Mouse (Mus musculus): Measurements from ENCODE around the gene Slc10a2. TPM values are rescaled to one million over a fixed set of nuclear protein-coding genes. Genes with fewer than 3 reads are reported as not detected.
"Not testable (repeated sequence)": the region's sequence is repeated elsewhere in the genome, so short reads cannot be mapped to it uniquely, and the experiment has no call there.

Gene Slc10a2
- 0.12 TPM in 1 of 2 replicates, not detected in the other for polyA plus RNA-seq (2014; fragmentation: Nextera tagmentation; extraction: Ambion mirVana)

DNA sequence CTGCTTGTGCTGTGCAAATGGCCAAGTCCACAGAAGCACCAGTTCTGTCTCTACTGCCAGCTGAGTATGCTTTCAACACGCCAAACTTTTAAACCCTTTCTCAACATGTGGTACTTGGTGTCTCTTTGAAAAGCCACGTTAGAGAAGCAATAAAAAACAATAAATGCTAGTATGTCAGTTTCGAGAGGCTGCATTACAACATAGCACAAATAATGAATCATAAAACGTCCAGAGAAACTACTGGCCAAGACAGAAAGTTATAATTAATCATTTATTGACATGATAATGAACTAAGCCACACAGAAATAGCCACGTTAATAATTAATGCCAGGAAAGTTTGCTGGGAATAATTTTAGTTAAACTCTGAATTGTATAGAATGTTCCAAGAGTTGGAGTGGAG lies at the start of gene Slc10a2:
TSS of gene Slc10a2 (minus strand) at position 166 of the 400 bp plus-strand sequence.
- Histone ChIP-seq H3K27me3 (ENCODE audit: control insufficient read depth, insufficient read depth, low read length) (no peaks in the 10 kb centered on the region), H3K27ac (ENCODE audit: low read depth, low read length) (no peak within 1 kb of the TSS), H3K9ac (replicated peaks; ENCODE audit: low read depth, low read length) (no peak within 1 kb of the TSS), H3K36me3 (ENCODE audit: control insufficient read depth, insufficient read depth, low read length) (no peaks in the 10 kb centered on the region), H3K4me1 (ENCODE audit: control insufficient read depth, insufficient read depth, low read length) (no peaks in the 10 kb centered on the region), H3K4me3 (ENCODE audit: low read depth, low read length) (no peak within 1 kb of the TSS), H3K4me2 (ENCODE audit: low read depth, low read length) (no peak within 1 kb of the TSS), H3K9me3 (ENCODE audit: control insufficient read depth, low read length) (no peaks in the 10 kb centered on the region)
- WGBS = 60% methylated on average over 5 of the region's 5 CpGs
- no peak for ATAC-seq (ENCODE audit: low read depth)

DNA sequence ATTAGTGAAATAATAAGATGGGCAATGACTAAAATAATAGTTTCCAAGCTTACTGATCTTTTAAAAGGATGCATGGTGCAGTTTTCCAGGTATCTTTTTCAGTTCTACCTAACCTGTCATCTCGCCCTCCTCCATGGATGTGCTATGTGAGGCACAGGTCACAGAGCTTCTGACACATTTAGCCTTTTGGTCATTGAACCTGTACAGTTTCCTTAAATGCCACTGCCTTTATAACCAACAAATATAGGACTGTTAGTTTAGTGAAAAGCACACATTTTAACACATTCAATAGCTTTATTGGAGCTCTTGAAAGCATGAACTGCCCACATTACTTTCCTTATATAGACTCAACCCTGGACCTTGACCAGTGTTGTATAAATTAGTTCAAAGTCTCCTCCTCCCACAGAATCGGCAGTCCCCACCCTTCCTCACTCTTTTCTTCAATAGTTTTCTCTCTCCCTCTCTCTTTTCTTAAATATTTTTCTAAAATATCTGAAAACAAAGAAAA lies 24.2 kb upstream of the Slc10a2 start:
- Histone ChIP-seq H3K27ac (ENCODE audit: low read depth, low read length) (no peak overlapping the region), H3K4me2 (ENCODE audit: low read depth, low read length) (no peak overlapping the region), H3K9ac (replicated peaks; ENCODE audit: low read depth, low read length) (no peak overlapping the region), H3K36me3 (ENCODE audit: control insufficient read depth, insufficient read depth, low read length) (no peaks in the 10 kb centered on the region), H3K27me3 (ENCODE audit: control insufficient read depth, insufficient read depth, low read length) (no peaks in the 10 kb centered on the region), H3K4me1 (ENCODE audit: control insufficient read depth, insufficient read depth, low read length) (no peaks in the 10 kb centered on the region), H3K4me3 (ENCODE audit: low read depth, low read length) (no peak overlapping the region), H3K9me3 (ENCODE audit: control insufficient read depth, low read length) (no peaks in the 10 kb centered on the region)
- ATAC-seq (ENCODE audit: low read depth) = no peak
- 90% methylated on average over 2 of the region's 2 CpGs for WGBS

DNA sequence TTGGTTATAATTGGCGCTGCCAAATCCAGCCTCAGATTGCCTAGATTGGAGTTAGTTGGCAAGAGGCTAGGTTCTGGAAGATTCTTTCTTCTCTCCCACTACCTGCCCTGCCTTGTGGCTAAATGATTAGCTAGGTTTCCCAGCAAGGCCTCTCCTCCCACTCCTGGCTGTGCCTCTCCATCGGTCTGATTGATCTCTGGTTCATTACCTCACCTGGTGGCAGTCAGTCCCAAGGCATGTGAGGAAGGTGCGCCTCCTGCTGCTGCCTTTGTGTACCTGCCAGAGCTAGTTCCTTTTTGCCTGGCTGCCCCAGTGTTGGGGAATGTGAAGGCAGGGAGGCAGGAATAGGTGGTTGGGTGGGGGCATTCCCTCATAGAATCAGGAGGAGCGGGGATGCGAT lies 1.7 kb upstream of the Slc10a2 start:
- no peak overlapping the region for H3K4me2 ChIP-seq (ENCODE audit: low read depth, low read length)
- H3K9ac ChIP-seq (replicated peaks; ENCODE audit: low read depth, low read length) = no peak overlapping the region
- H3K9me3 ChIP-seq (ENCODE audit: control insufficient read depth, low read length) = no peaks in the 10 kb centered on the region
- no peaks in the 10 kb centered on the region for H3K36me3 ChIP-seq (ENCODE audit: control insufficient read depth, insufficient read depth, low read length)
- WGBS = 66% methylated on average over 5 of the region's 5 CpGs
- ATAC-seq (ENCODE audit: low read depth) = no peak
- H3K27ac ChIP-seq (ENCODE audit: low read depth, low read length) = no peak overlapping the region
- no peak overlapping the region for H3K4me3 ChIP-seq (ENCODE audit: low read depth, low read length)
- no peaks in the 10 kb centered on the region for H3K27me3 ChIP-seq (ENCODE audit: control insufficient read depth, insufficient read depth, low read length)
- H3K4me1 ChIP-seq (ENCODE audit: control insufficient read depth, insufficient read depth, low read length) = no peaks in the 10 kb centered on the region

DNA sequence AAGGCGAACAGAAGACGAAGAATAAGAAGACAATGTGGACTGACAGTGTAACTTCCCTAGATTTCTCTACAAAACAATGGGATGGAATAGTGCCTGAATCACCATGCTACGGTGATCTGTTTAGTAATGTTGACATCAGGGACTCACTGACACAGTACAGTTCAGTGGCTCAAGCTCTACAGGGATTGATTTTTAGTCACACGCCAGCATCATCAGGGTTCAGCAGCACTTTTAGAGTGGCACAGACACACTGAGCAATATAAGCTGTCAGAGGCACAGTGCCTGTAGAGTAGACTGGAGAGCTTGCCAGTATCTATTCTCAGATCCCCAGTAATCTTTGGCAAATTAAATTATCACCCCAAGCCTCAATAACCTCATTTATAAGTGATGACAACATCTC lies 9.8 kb downstream of the Slc10a2 start:
- H3K27me3 ChIP-seq (ENCODE audit: control insufficient read depth, insufficient read depth, low read length) = no peaks in the 10 kb centered on the region
- WGBS = 85% methylated on average over 4 of the region's 4 CpGs
- no peak overlapping the region for H3K4me3 ChIP-seq (ENCODE audit: low read depth, low read length)
- no peak overlapping the region for H3K9ac ChIP-seq (replicated peaks; ENCODE audit: low read depth, low read length)
- H3K4me1 ChIP-seq (ENCODE audit: control insufficient read depth, insufficient read depth, low read length) = no peaks in the 10 kb centered on the region
- H3K9me3 ChIP-seq (ENCODE audit: control insufficient read depth, low read length) = no peaks in the 10 kb centered on the region
- no peaks in the 10 kb centered on the region for H3K36me3 ChIP-seq (ENCODE audit: control insufficient read depth, insufficient read depth, low read length)
- no peak; the same call in 1 of the 2 replicates for ATAC-seq (ENCODE audit: low read depth)
- no peak overlapping the region for H3K27ac ChIP-seq (ENCODE audit: low read depth, low read length)
- no peak overlapping the region for H3K4me2 ChIP-seq (ENCODE audit: low read depth, low read length)

DNA sequence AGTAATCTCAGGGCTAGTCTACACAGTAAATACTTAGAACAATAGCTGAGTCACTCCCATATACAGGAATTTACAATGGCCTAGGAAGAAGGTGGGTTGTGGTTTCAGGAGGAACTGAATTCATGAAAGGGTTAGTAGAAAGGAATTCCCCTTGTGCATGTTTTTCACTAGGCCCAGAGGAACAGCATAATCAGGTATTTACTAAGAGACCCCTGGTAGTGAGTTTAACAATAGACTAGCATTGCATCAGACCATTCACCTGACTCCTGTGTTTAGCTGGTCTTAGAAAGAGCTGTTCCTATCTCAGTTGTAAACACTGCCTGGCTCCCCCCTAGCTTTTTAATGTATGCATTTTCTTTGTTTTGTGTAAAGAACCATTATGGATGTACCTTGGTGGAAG lies 11.2 kb downstream of the Slc10a2 start:
- not testable (repeated sequence) for H3K4me2 ChIP-seq (ENCODE audit: low read depth, low read length); H3K27me3 ChIP-seq (ENCODE audit: control insufficient read depth, insufficient read depth, low read length); H3K9ac ChIP-seq (replicated peaks; ENCODE audit: low read depth, low read length); H3K36me3 ChIP-seq (ENCODE audit: control insufficient read depth, insufficient read depth, low read length); ATAC-seq (ENCODE audit: low read depth); H3K4me3 ChIP-seq (ENCODE audit: low read depth, low read length); H3K4me1 ChIP-seq (ENCODE audit: control insufficient read depth, insufficient read depth, low read length); H3K27ac ChIP-seq (ENCODE audit: low read depth, low read length); H3K9me3 ChIP-seq (ENCODE audit: control insufficient read depth, low read length)

DNA sequence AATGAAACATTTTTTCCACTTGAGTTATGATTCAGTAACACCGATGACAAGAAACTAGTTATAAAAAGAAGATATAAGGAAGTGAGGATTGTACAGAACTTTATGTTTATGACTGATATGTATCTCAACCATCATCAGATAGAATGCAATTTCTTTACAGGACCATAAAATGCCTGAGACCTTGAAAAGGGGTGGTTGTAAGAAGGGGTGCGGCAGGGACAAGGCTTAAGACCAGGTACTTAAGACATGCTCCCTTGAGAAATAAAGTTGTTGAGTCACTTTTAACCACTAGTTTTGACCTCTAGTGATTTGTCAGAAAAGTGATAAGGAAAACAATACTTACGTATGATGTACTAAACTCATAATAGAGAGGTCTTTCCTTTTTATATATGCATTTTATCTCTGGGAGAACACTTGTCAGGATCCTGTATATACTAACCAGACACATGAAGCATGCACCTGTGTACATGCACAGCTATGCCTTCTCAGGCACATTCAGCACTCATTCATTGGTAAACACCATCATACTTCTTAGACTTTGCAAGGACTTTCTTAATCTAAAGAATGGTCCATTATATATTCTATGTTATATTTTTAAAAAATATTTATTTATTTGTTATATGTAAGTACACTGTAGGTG lies 31.4 kb downstream of the Slc10a2 start:
- Histone ChIP-seq H3K27me3 (ENCODE audit: control insufficient read depth, insufficient read depth, low read length) (no peaks in the 10 kb centered on the region), H3K27ac (ENCODE audit: low read depth, low read length) (no peak overlapping the region), H3K9ac (replicated peaks; ENCODE audit: low read depth, low read length) (no peak overlapping the region), H3K36me3 (ENCODE audit: control insufficient read depth, insufficient read depth, low read length) (no peaks in the 10 kb centered on the region), H3K4me1 (ENCODE audit: control insufficient read depth, insufficient read depth, low read length) (no peaks in the 10 kb centered on the region), H3K4me3 (ENCODE audit: low read depth, low read length) (no peak overlapping the region), H3K9me3 (ENCODE audit: control insufficient read depth, low read length) (no peaks in the 10 kb centered on the region), H3K4me2 (ENCODE audit: low read depth, low read length) (no peak overlapping the region)
- WGBS = 92% methylated on average over 3 of the region's 3 CpGs
- no peak for ATAC-seq (ENCODE audit: low read depth)

DNA sequence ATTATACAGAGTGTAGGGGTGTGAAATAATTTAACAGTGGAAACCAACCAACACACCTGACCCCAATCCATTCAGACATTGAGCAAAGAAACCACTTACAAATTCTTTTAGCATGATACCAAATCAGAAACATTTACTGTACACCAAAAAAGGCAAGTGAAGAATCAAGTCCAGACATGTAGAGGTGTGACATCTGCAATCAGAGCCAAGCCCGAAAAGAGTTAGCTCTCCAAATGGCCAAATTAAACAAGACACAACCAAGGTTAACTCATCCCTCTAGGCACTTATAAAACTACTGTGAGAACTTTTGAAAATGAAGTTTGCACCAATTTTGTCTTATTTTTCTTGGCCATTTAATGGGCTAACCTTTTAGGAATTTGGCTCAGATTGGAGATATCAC lies 46.3 kb downstream of the Slc10a2 start:
- 90% methylated on average over 1 of the region's 1 CpGs for WGBS
- no peak overlapping the region for H3K4me3 ChIP-seq (ENCODE audit: low read depth, low read length)
- no peak overlapping the region for H3K27ac ChIP-seq (ENCODE audit: low read depth, low read length)
- H3K4me1 ChIP-seq (ENCODE audit: control insufficient read depth, insufficient read depth, low read length) = no peaks in the 10 kb centered on the region
- no peaks in the 10 kb centered on the region for H3K36me3 ChIP-seq (ENCODE audit: control insufficient read depth, insufficient read depth, low read length)
- H3K9ac ChIP-seq (replicated peaks; ENCODE audit: low read depth, low read length) = no peak overlapping the region
- no peaks in the 10 kb centered on the region for H3K9me3 ChIP-seq (ENCODE audit: control insufficient read depth, low read length)
- no peaks in the 10 kb centered on the region for H3K27me3 ChIP-seq (ENCODE audit: control insufficient read depth, insufficient read depth, low read length)
- H3K4me2 ChIP-seq (ENCODE audit: low read depth, low read length) = no peak overlapping the region
- no peak for ATAC-seq (ENCODE audit: low read depth)

DNA sequence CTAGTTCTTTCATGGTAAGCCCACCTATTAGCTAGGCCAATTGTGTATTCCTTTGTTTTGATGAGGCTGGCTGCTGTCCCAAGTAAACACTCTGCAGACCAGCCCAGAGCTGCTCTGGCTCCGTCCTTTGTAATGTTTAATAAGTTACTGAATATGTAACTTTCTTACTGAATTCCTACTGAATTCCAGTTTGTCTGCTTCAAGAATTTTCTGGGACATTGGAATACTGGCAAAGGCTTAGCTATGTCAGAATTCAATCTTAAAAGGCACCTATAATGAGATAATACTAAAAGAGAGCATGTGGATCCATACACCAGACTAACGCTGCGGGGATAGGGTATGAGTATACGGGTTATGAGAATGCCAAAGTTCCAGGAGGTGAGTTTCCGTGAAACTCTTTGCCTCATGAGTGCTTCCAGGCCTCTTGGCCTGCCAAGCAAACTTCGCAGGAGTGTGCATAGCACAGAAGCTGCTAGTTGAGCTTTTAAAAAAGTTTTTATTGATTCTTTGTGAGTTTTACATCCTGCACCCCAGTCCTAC lies 60.7 kb downstream of the Slc10a2 start:
- not testable (repeated sequence) for H3K27me3 ChIP-seq (ENCODE audit: control insufficient read depth, insufficient read depth, low read length); H3K9me3 ChIP-seq (ENCODE audit: control insufficient read depth, low read length); H3K4me3 ChIP-seq (ENCODE audit: low read depth, low read length); H3K4me1 ChIP-seq (ENCODE audit: control insufficient read depth, insufficient read depth, low read length); H3K4me2 ChIP-seq (ENCODE audit: low read depth, low read length); H3K27ac ChIP-seq (ENCODE audit: low read depth, low read length); ATAC-seq (ENCODE audit: low read depth); H3K9ac ChIP-seq (replicated peaks; ENCODE audit: low read depth, low read length); H3K36me3 ChIP-seq (ENCODE audit: control insufficient read depth, insufficient read depth, low read length)
- WGBS = 85% methylated on average over 6 of the region's 6 CpGs

DNA sequence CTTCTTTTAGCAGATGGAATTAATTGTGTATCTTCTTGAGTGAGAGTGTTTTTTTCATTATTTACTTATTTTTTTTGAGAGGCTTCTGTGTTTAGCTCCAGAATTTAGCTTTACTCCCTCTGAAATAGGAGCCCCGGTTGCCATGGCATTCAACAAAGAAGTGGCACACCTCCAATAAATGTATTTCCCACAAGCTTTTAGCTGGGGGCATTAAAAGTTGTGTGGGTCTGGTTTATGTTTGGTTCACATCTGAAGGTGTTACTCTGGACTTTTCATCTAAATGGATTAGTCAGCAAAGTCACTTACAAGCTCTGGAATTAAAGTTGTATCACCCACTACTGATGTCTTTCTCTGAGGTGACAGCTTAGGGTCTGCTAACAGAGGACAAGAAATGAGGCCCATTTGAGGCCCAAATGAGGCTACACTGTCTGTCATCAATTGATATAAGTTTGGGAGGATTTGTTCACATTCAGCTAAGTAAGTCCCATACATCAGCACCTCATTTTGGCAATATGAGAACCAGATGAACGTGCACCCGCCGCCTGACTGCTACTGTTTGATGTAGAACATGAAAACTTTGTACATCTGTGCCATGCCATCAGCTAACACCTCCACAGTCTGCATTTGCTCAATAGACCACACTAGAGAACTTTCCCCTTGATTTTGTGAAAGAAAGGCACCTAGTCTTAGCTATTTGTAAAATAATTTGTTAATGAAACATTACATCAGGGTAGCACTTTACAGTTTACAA lies 66.2 kb downstream of the Slc10a2 start:
- H3K27ac ChIP-seq (ENCODE audit: low read depth, low read length) = no peak overlapping the region
- ATAC-seq (ENCODE audit: low read depth) = no peak
- no peaks in the 10 kb centered on the region for H3K4me1 ChIP-seq (ENCODE audit: control insufficient read depth, insufficient read depth, low read length)
- no peaks in the 10 kb centered on the region for H3K27me3 ChIP-seq (ENCODE audit: control insufficient read depth, insufficient read depth, low read length)
- H3K4me2 ChIP-seq (ENCODE audit: low read depth, low read length) = no peak overlapping the region
- 89% methylated on average over 4 of the region's 4 CpGs for WGBS
- H3K9ac ChIP-seq (replicated peaks; ENCODE audit: low read depth, low read length) = no peak overlapping the region
- no peaks in the 10 kb centered on the region for H3K36me3 ChIP-seq (ENCODE audit: control insufficient read depth, insufficient read depth, low read length)
- no peaks in the 10 kb centered on the region for H3K9me3 ChIP-seq (ENCODE audit: control insufficient read depth, low read length)
- no peak overlapping the region for H3K4me3 ChIP-seq (ENCODE audit: low read depth, low read length)
